Mouse (Mus musculus): ENCODE measurements around the gene Wdr59. TPM values are rescaled to one million over a fixed set of nuclear protein-coding genes. Genes with fewer than 3 reads are reported as not detected.
A peak's percentile ranks its signal among the peaks of the same experiment; 100 is the strongest.

Gene Wdr59
- polyA plus RNA-seq (2014; fragmentation: Nextera tagmentation; extraction: Ambion mirVana) = 4.4 TPM in 2 replicates

- DNase-seq = peak; percentile 100
- ATAC-seq (ENCODE audit: insufficient read depth) = peak; percentile 98
- H3K27me3 ChIP-seq (ENCODE audit: insufficient read depth, low read length) = no peaks in the 10 kb centered on the region
- no peak within 1 kb of the TSS for H3K27ac ChIP-seq (ENCODE audit: low read depth)
- H3K9me3 ChIP-seq (ENCODE audit: low read depth, low read length) = no peaks in the 10 kb centered on the region
- peak within 1 kb of the TSS; percentile 63 for H3K4me3 ChIP-seq (ENCODE audit: low read depth, low read length)
- no peaks in the 10 kb centered on the region for H3K36me3 ChIP-seq (ENCODE audit: insufficient read depth)
- peak; percentile 47 for TF ChIP-seq CTCF (IDR thresholded peaks at IDR 0.05; ENCODE audit: low read depth)
- peak within 1 kb of the TSS; percentile 74 for H3K4me2 ChIP-seq
- under 1% methylated on average over 34 of the region's 34 CpGs for WGBS
- H3K9ac ChIP-seq = peak within 1 kb of the TSS; percentile 50
- H3K4me1 ChIP-seq (ENCODE audit: insufficient read depth) = no peaks in the 10 kb centered on the region
Observed at GRCm38 (mm10) chr8:111521713-111522429, at the start of gene Wdr59. TSS of gene Wdr59 (minus strand) at chr8:111522092.

- DNase-seq = no peak
- Histone ChIP-seq H3K9ac (no peak overlapping the region), H3K9me3 (ENCODE audit: low read depth, low read length) (no peaks in the 10 kb centered on the region), H3K36me3 (ENCODE audit: insufficient read depth) (no peaks in the 10 kb centered on the region), H3K27ac (ENCODE audit: low read depth) (no peak overlapping the region), H3K4me2 (no peak overlapping the region), H3K4me3 (ENCODE audit: low read depth, low read length) (no peak overlapping the region), H3K27me3 (ENCODE audit: insufficient read depth, low read length) (no peaks in the 10 kb centered on the region), H3K4me1 (ENCODE audit: insufficient read depth) (no peaks in the 10 kb centered on the region)
- 91% methylated on average over 10 of the region's 10 CpGs for WGBS
- TF ChIP-seq CTCF (IDR thresholded peaks at IDR 0.05; ENCODE audit: low read depth) = no peak
- no peak for ATAC-seq (ENCODE audit: insufficient read depth)
Observed at GRCm38 (mm10) chr8:111571661-111572060, 49.8 kb upstream of the Wdr59 start.

- H3K4me3 ChIP-seq (ENCODE audit: low read depth, low read length) = no peak overlapping the region
- 71% methylated on average over 2 of the region's 2 CpGs for WGBS
- no peaks in the 10 kb centered on the region for H3K4me1 ChIP-seq (ENCODE audit: insufficient read depth)
- no peak overlapping the region for H3K27ac ChIP-seq (ENCODE audit: low read depth)
- DNase-seq (no peak), ATAC-seq (ENCODE audit: insufficient read depth) (no peak)
- no peaks in the 10 kb centered on the region for H3K9me3 ChIP-seq (ENCODE audit: low read depth, low read length)
- no peak for TF ChIP-seq CTCF (IDR thresholded peaks at IDR 0.05; ENCODE audit: low read depth)
- H3K27me3 ChIP-seq (ENCODE audit: insufficient read depth, low read length) = no peaks in the 10 kb centered on the region
- no peak overlapping the region for H3K9ac ChIP-seq
- H3K36me3 ChIP-seq (ENCODE audit: insufficient read depth) = no peaks in the 10 kb centered on the region
- no peak overlapping the region for H3K4me2 ChIP-seq
Observed at GRCm38 (mm10) chr8:111570432-111570831, 48.5 kb upstream of the Wdr59 start.

GRCm38 (mm10) chr8:111569926-111570325, 48.0 kb upstream of the Wdr59 start:
- Histone ChIP-seq H3K27me3 (ENCODE audit: insufficient read depth, low read length) (no peaks in the 10 kb centered on the region), H3K36me3 (ENCODE audit: insufficient read depth) (no peaks in the 10 kb centered on the region), H3K4me3 (ENCODE audit: low read depth, low read length) (no peak overlapping the region), H3K4me2 (no peak overlapping the region), H3K9me3 (ENCODE audit: low read depth, low read length) (no peaks in the 10 kb centered on the region), H3K27ac (ENCODE audit: low read depth) (no peak overlapping the region), H3K4me1 (ENCODE audit: insufficient read depth) (no peaks in the 10 kb centered on the region), H3K9ac (no peak overlapping the region)
- 86% methylated on average over 4 of the region's 4 CpGs for WGBS
- TF ChIP-seq CTCF (IDR thresholded peaks at IDR 0.05; ENCODE audit: low read depth) = no peak
- no peak for ATAC-seq (ENCODE audit: insufficient read depth)
- DNase-seq = no peak

- Histone ChIP-seq H3K27ac (ENCODE audit: low read depth) (no peak overlapping the region), H3K4me1 (ENCODE audit: insufficient read depth) (no peaks in the 10 kb centered on the region), H3K9me3 (ENCODE audit: low read depth, low read length) (no peaks in the 10 kb centered on the region), H3K36me3 (ENCODE audit: insufficient read depth) (no peaks in the 10 kb centered on the region), H3K4me3 (ENCODE audit: low read depth, low read length) (no peak overlapping the region), H3K4me2 (no peak overlapping the region), H3K27me3 (ENCODE audit: insufficient read depth, low read length) (no peaks in the 10 kb centered on the region), H3K9ac (no peak overlapping the region)
- 54% methylated on average over 3 of the region's 3 CpGs for WGBS
- ATAC-seq (ENCODE audit: insufficient read depth) (no peak), DNase-seq (no peak)
- TF ChIP-seq CTCF (IDR thresholded peaks at IDR 0.05; ENCODE audit: low read depth) = no peak
Observed at GRCm38 (mm10) chr8:111568029-111568428, 46.1 kb upstream of the Wdr59 start.

- Histone ChIP-seq H3K36me3 (ENCODE audit: insufficient read depth) (no peaks in the 10 kb centered on the region), H3K27me3 (ENCODE audit: insufficient read depth, low read length) (no peaks in the 10 kb centered on the region), H3K9ac (no peak overlapping the region), H3K4me2 (no peak overlapping the region), H3K4me1 (ENCODE audit: insufficient read depth) (no peaks in the 10 kb centered on the region), H3K27ac (ENCODE audit: low read depth) (no peak overlapping the region), H3K4me3 (ENCODE audit: low read depth, low read length) (no peak overlapping the region), H3K9me3 (ENCODE audit: low read depth, low read length) (no peaks in the 10 kb centered on the region)
- WGBS = 43% methylated on average over 3 of the region's 3 CpGs
- no peak for DNase-seq
- no peak for TF ChIP-seq CTCF (IDR thresholded peaks at IDR 0.05; ENCODE audit: low read depth)
- ATAC-seq (ENCODE audit: insufficient read depth) = no peak
Observed at GRCm38 (mm10) chr8:111567571-111567970, 45.7 kb upstream of the Wdr59 start.

GRCm38 (mm10) chr8:111566326-111566725, 44.4 kb upstream of the Wdr59 start:
- H3K27me3 ChIP-seq (ENCODE audit: insufficient read depth, low read length) = no peaks in the 10 kb centered on the region
- 49% methylated on average over 9 of the region's 9 CpGs for WGBS
- DNase-seq (no peak), ATAC-seq (ENCODE audit: insufficient read depth) (no peak)
- no peak for TF ChIP-seq CTCF (IDR thresholded peaks at IDR 0.05; ENCODE audit: low read depth)
- peak overlapping the region; percentile 42; the same call in 1 of the 2 replicates for H3K27ac ChIP-seq (ENCODE audit: low read depth)
- H3K4me3 ChIP-seq (ENCODE audit: low read depth, low read length) = no peak overlapping the region
- no peaks in the 10 kb centered on the region for H3K4me1 ChIP-seq (ENCODE audit: insufficient read depth)
- H3K4me2 ChIP-seq = no peak overlapping the region
- H3K36me3 ChIP-seq (ENCODE audit: insufficient read depth) = no peaks in the 10 kb centered on the region; the same call in 1 of the 2 replicates
- H3K9ac ChIP-seq = no peak overlapping the region; the same call in 1 of the 2 replicates
- no peaks in the 10 kb centered on the region for H3K9me3 ChIP-seq (ENCODE audit: low read depth, low read length)
